Mouse (Mus musculus): ENCODE results near the gene Mink1.
A peak's percentile ranks its signal among the peaks of the same experiment; 100 is the strongest.
"Not testable (repeated sequence)": the region's sequence is repeated elsewhere in the genome, so short reads cannot be mapped to it uniquely, and the experiment has no call there.

Mink1 gene

DNA sequence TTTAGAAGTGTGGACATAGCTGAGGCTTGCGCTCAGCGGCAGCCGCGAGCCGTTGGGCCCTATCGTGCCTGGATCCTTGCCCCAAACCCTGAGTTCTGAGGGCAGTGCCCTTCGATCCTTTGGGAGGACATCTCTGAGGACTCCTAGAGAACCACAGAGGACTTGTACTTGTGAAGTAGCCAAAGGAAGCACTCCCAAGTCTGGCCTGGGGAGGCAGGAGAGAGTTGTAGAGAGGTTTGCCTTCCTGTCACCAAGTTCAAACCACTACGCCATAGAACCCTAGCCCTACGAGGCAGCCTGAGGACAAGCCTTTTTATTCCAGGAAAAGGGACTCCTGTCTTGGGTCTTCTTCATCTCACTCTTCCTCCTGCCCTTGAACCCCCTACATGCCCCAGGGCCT is 5.1 kb upstream of the Mink1 start:
- no peak for DNase-seq (ENCODE audit: low spot score)

DNA sequence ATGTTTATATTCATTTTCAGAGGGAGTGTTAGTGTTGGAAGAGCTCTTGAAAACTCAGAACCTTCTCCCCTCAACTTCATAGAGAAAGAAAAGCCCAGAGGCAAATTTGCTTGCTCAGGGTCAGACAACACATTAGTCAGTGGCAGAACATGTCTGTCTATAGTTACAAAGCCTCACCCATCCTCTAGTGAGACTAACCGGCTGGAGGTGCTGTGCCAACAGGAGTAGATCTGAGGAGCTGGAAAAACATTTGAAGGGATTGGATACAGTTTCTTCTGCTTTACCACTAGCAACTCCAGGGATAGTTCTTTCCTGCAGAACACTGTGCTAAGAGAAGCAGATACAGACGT is 769 bp upstream of the Mink1 start:
- DNase-seq (ENCODE audit: low spot score) = no peak

- no peak for DNase-seq (ENCODE audit: low spot score)
Observed at GRCm38 (mm10) chr11:70562995-70563469, 351 bp downstream of the Mink1 start.

- DNase-seq (ENCODE audit: low spot score) = peak; percentile 47
Observed at GRCm38 (mm10) chr11:70563470-70564275, 992 bp downstream of the Mink1 start.

DNA sequence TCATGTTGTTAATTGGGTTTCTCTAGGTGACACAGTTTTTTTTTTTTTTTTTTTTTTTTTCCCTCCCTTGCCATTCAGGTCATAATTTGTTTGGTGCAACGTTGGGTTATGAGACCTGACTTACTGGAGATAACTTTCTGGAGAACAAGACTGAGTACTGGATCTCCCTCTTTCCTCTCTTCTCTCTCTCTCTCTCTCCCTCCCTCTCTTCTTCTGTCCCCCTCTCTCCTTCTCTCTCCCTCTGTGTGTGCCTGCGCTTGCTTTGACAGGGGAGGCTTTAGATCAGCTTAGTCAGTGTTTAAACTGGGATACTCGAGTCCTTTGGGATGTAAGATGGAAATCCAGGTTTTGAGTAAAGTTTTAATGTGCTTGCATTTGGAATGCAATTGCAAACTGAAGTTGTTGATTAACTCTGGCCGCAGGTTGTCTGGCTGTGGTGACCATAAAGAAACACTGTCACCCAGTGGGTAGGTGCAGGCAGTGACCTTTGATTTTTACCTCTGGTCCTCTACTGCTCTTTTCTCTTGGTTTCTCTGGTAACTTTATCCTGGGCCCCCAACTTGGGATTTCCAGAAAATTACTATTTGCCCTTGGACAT is 1.7 kb downstream of the Mink1 start:
- DNase-seq (ENCODE audit: low spot score) = no peak

DNA sequence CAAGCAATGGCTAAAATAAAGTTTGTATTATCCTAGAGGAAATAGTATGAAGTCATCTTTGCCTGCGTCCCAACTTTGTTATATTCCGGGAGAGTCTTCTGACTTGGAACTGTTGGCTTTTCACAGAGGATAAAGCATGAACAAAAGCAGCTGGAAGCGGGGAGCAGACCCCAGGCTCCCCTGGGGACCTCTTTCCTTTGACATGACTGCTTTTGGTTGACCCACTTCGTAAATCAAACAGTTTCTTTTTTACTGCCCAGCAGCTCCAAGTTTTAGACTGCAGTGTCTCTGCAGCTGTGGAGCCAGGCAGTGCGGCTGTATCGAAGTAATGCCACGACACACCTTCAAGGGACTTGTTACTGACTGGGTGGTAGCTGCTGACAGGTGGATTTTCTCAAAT is 3.9 kb downstream of the Mink1 start:
- DNase-seq (ENCODE audit: low spot score) = no peak

GRCm38 (mm10) chr11:70570614-70571013 is 7.9 kb downstream of the Mink1 start:
- not testable (repeated sequence) for DNase-seq (ENCODE audit: low spot score)

- DNase-seq (ENCODE audit: low spot score) = no peak
Observed at GRCm38 (mm10) chr11:70571641-70572040, 9.0 kb downstream of the Mink1 start.

GRCm38 (mm10) chr11:70572348-70572902 is 9.7 kb downstream of the Mink1 start:
- no peak for DNase-seq (ENCODE audit: low spot score)

- no peak for DNase-seq (ENCODE audit: low spot score)
Observed at GRCm38 (mm10) chr11:70573872-70574271, 11.2 kb downstream of the Mink1 start.

- DNase-seq (ENCODE audit: low spot score) = no peak
Observed at GRCm38 (mm10) chr11:70577201-70577600, 14.5 kb downstream of the Mink1 start.

GRCm38 (mm10) chr11:70578962-70579361 is 16.3 kb downstream of the Mink1 start:
- DNase-seq (ENCODE audit: low spot score) = no peak

DNA sequence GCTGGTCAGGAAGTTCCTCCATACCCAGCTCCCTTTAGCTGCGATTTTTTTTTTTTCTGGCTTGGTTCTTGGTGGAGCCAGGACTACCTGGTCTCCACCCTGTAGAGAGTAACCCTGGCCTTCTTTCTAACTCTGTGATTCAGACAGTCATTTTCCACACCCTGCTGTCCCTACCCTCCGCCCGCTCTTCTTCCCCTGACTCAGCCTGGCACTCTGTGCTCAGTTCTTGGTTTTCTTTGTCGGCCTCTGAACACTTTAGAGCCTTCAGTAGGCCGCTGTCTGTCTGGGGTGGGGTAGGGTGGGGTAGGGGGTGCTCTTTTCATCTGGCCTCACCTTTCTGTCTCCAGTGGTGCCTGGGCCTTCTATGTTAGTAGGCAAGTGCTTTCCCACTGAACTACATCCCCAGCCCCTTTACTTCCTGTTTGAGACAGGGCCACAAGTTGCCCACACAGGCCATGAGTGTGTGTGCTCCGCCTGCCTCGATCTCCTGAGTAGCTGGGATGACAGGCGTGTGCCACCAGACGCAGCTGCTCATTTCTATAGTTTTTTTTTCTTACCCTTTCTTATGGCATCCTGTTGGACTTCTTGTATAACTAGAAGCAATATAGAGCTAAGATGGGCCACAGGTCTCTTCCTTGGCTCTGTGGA is 17.2 kb downstream of the Mink1 start:
- DNase-seq (ENCODE audit: low spot score) = peak; percentile 55

DNA sequence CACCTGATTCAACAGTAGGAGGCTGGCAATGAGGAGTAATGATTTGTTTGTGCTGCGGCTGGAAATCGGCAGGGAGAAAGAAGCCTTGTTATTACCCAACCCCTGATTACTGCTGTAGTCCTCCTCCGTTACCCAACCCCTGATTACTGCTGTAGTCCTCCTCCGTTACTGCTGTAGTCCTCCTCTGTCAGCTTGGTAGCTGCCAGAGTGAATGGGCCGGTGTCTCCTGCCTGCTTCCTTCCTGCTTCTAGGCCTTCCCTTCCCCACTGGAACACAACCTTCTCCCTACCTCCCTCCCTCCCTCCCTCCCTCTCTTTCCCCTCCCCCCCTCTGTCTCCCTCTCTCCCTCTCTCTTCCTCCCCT is 17.7 kb downstream of the Mink1 start:
- no peak for DNase-seq (ENCODE audit: low spot score)

- peak; percentile 63 for DNase-seq (ENCODE audit: low spot score)
Observed at GRCm38 (mm10) chr11:70580921-70581320, 18.2 kb downstream of the Mink1 start.

- DNase-seq (ENCODE audit: low spot score) = no peak
Observed at GRCm38 (mm10) chr11:70582196-70582595, 19.5 kb downstream of the Mink1 start.

GRCm38 (mm10) chr11:70583022-70583714 is 20.5 kb downstream of the Mink1 start:
- no peak for DNase-seq (ENCODE audit: low spot score)

DNA sequence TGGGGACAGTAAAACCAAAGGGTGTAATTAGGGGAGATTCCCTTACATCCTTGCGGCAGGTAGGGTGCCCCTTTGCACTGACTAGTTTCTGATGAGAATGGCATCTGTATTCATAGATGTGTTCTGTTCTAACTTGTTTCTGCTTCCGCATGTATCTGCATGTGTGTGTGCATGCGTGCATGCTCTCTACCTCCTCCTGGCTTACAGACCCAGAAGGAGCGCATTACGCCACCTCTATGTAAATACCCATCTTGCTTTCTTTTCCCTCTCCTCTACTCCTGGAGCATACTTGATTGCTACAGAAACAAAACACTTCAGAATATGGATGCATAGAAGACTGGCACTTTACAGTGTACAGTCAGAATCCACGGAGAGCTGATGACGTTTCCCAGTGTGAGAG is 21.1 kb downstream of the Mink1 start:
- DNase-seq (ENCODE audit: low spot score) = no peak

GRCm38 (mm10) chr11:70585457-70585856 is 22.8 kb downstream of the Mink1 start:
- DNase-seq (ENCODE audit: low spot score) = no peak

- no peak for DNase-seq (ENCODE audit: low spot score)
Observed at GRCm38 (mm10) chr11:70586261-70586660, 23.6 kb downstream of the Mink1 start.

- DNase-seq (ENCODE audit: low spot score) = no peak
Observed at GRCm38 (mm10) chr11:70586954-70587353, 24.3 kb downstream of the Mink1 start.

- no peak for DNase-seq (ENCODE audit: low spot score)
Observed at GRCm38 (mm10) chr11:70591733-70592132, 29.1 kb downstream of the Mink1 start.
